Mouse (Mus musculus): Measurements from ENCODE around the gene Trap1a.
"Not testable (repeated sequence)": the region's sequence is repeated elsewhere in the genome, so short reads cannot be mapped to it uniquely, and the experiment has no call there.

Trap1a gene

DNA sequence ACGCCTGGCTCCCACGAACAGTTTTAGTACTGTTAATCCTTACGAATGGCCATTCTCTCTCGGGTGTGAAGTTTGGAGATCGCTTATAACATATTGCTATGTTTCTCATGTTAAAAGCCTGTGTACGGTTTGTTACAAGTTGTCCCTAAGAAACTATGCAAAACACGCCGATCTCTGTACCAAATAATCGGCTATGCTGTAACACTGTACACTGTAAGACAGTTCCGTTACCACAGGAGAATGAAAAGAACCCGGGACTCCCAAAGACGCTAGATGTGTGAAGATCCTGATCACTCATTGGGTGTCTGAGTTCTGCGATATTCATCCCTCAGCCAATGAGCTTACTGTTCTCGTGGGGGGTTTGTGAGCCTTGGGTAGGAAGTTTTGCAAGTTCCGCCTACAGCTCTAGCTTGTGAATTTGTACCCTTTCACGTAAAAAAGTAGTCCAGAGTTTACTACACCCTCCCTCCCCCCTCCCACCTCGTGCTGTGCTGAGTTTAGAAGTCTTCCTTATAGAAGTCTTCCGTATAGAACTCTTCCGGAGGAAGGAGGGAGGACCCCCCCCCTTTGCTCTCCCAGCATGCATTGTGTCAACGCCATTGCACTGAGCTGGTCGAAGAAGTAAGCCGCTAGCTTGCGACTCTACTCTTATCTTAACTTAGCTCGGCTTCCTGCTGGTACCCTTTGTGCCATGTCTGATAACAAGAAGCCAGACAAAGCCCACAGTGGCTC lies at the start of gene Trap1a:
Gene Trap1a, plus strand, starts transcription at position 421 of the 732 bp plus-strand sequence.
- DNase-seq (ENCODE audit: low spot score in 2 of 2) = no peak

DNA sequence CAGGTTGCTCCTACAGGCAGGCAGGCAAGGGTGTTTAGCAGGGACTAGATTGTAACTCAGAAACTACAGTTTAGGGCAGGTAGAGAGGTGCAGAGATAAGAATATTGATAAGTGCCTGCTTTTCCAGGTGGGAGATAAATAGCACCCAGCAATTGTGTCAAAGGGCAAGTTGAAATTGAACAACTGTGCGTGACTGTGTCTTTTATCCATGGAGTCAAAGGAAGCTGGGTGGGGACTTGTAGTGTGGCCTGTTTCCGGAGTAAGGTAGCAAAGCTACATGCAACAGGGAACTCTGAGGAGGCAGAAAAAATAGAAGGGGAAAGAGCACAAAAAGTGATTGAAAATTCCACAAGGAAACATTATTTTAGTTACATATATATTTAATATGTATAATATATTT lies 40.4 kb upstream of the Trap1a start:
- DNase-seq (ENCODE audit: low spot score in 2 of 2) = no peak

DNA sequence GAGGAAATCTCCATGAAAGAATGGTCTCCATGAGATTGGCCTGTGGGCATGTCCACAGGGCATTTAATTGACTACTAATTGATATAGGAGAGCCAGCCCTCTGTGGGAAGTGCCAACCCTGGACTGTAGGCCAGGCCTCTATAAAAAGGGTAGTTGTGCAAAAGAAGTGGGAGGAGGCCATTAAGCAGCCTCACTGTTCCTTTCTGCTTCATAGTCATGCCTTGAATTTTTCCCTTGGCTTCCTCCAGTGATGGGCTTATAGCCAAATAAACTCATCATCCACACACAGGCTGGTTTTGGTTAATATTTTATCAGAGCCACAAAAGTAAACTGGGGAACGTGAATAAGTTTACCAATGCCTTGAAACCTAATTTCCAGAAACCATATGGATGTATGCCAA lies 38.2 kb upstream of the Trap1a start:
- DNase-seq (ENCODE audit: low spot score in 2 of 2) = no peak

DNA sequence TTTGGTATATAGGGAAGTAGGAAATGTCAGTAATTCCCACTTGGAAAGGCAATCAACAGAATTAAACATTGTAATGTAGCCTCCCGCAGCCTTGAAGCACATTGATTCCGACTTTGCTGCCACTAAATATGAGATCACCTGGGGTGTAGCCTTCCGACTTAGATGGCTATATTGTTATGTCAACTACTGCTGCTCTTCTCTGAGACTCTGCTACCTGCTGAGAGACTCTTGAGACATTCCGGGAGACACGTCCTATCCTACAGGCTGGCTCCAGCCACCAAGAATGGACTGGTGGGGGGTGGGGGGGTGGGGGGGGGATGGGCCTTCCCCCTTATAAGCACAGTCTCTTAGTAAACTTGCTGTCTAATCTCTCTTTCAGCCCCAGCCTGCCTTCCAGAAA lies 16.1 kb upstream of the Trap1a start:
- DNase-seq (ENCODE audit: low spot score in 2 of 2) = not testable (repeated sequence)

DNA sequence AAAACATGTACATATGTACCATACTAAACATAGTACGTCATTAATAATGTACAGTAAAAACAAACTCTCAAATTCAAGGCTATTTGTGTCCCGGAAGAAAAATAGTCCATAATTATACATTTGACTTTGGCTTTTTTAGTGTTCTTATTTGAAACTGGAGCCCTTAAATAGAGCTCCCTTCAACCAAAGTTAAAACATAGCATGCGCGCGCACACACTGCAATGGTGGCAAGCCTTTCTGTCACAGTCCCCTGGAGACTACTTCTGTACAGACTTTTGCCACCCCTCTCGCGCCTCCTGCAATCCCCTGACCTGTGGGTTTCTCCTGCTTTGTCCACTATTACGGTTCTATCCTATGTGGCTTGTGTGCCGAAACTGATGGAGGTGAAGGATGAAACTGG lies 900 bp upstream of the Trap1a start:
- DNase-seq (ENCODE audit: low spot score in 2 of 2) = no peak

DNA sequence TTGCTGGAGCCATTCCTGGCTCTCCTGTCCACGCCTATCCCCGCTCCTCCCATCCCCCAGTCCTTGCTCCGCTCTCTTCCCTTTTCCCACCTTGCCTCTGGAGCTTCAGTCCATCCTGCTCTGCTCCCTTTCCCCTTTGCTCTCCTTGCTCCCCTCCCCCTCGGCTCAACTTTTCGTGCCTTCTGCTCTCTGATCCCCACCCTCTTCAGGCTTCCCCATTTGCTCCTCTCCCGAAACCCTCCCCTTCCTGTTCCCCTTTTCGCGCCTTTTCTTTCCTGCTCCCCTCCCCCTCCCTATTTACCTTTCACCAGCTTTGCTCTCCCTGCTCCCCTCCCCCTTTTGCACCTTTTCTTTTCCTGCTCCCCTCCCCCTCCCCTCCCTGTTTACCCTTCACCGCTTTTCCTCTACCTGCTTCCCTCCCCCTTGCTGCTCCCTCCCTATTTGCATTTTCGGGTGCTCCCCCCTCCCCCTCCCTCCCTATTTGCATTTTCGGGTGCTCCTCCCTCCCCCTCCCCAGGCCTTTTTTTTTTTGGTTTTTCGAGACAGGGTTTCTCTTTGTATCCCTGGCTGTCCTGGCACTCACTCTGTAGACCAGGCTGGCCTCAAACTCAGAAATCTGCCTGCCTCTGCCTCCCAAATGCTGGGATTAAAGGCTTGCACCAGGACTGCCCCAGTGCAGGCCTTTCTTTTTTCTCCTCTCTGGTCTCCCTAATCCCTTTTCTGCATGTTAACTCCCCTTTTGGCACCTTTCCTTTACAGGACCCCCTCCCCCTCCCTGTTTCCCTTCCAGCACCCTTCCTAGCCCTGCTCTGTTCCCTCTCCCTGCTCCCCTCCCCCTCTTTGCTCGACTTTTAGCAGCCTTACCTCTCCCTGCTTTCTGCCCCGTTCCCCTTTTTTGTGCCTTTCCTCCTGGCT lies 1.3 kb downstream of the Trap1a start:
- no peak for DNase-seq (ENCODE audit: low spot score in 2 of 2)

DNA sequence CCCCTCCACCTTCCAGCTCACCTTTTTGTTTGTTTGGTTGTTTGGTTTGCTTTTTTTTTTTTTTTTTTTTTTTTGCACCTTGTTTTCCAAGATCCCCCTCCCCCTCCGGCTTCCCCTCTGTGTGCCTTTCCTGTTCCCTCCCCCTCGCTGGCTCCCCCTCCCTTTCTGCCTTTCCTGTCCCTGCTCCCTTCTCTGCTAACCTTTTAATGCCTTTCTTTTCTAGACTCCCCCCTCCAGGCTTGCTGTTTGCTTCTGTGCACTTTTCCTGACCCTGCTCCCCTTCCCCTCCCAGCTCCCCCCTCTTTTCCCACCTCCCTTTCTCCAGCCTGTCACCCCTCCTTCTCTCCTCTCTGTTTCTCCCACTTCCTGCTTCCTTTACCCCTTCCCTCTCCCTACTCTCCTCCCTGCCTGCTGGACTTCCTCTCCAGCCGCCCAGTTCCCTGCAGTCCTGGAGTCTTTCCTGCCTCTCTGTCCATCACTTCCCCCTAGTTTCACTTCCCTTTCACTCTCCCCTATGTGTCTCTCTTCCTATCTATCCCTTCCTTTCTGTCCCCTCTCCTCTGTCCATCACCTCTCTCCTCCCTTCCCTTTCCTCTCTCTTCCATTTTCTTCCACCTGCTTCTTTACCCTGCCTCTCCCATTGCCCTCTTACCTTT lies 2.1 kb downstream of the Trap1a start:
- no peak for DNase-seq (ENCODE audit: low spot score in 2 of 2)

DNA sequence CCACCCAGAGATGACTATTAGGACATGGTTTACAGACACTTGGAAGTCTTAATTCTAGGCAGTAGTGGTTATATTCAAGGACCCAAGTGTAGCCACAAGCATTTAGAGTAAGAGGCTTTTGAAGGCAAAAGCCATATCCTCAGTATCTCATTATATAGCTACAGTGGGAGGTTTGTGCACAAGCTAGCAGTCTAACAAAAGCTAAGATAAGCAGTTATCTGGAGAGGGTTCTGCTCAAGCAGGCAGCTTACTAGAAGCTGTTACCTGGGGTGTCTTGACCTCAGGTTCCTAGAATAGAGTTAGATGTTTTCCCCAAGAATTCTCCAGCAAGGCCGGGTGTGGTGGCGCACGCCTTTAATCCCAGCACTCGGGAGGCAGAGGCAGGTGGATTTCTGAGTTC lies 6.1 kb downstream of the Trap1a start:
- DNase-seq (ENCODE audit: low spot score in 2 of 2) = no peak

DNA sequence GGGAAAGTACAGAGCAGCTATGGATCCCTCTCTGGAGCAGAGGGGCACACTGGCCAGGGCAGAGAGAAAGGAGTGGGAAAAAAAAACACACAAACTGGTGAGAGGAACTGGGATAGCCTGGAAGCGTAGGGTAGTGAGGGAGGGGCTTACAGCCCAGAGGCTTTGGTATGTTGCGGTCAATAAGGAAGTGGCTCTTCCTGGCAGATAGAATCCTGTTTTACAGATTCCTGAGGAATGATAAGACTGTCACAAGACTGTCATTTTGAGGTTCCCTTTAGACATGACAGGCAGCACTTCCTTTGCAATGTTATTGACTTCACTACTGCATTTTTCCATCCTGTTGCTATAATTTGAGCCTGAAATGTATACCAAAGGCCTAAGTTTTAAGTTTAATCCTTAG lies 7.7 kb downstream of the Trap1a start:
- no peak for DNase-seq (ENCODE audit: low spot score in 2 of 2)

DNA sequence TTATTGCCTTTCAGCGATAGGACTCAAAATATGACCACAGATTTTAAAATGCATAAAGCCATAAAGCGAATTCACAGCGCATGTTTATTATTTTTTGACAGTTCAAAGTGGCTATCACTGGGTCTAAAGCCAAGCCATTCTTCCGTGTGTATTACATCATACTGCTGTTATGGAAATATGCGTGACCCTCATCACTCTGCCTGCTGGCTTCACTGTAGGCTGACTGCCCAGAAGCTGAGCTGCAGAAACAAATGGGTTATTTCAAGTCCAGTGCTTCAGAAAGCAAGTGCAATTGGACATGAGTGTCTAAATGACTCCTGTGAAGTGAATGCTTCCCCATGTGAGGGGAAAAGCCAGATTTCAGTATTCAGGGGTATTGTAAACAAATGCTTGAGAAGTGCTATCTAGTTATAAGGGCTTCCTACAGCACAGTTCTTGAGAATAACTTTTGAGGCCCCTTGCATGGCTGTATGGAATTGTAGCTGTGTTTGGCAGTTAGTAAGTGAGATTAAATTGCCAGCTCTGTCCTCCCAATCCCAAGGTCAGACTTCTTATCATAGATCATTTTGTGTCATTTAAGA lies 18.8 kb downstream of the Trap1a start:
- DNase-seq (ENCODE audit: low spot score in 2 of 2) = no peak

DNA sequence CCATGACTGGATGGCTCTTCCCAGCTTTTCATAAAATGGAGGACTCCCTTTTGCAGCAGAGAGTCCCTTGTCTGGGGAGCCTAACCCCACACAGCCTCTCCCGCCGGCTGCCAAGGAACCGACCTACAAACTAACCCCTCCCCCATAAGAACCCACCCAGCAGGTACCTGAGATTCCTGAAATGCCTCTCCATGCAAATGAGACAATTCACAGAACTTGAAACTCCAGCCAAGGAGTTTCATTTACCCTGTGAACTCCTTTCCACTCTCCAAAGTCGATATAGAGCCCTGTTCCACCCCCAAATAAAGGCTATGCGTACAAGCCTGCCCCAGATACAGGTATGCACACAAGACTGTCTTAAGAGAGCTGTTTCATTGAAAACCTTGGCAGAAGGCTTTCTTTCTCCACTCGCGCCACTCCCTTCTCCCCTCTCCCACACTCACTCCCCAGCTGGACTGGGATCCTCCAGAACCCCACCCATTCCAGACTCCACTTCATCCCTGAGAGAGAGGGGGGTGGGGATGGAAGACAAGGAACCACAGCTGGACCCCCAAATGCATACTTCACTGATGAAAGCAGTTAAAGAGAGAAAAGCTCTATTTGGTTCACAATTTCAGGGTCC lies 24.3 kb downstream of the Trap1a start:
- DNase-seq (ENCODE audit: low spot score in 2 of 2) = no peak

DNA sequence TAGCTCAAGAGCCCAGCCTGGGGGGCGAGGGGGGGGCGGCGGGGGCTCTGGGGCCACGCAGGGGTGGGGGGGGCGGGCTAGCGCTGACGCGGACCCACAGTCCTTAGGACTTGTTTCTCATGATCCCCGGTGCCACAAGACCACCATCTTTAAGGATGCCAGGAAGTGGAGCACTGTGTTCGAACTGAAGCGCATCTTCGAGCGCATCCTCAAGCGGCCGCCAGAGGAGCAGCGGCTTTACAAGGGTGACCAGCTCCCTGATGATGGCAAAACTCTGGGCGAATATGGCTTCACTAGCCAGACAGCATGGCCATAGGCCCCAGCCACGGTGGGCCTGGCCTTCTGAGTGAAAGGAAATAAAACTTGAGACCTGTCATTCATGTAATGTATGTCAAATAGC lies 24.9 kb downstream of the Trap1a start:
- no peak for DNase-seq (ENCODE audit: low spot score in 2 of 2)

DNA sequence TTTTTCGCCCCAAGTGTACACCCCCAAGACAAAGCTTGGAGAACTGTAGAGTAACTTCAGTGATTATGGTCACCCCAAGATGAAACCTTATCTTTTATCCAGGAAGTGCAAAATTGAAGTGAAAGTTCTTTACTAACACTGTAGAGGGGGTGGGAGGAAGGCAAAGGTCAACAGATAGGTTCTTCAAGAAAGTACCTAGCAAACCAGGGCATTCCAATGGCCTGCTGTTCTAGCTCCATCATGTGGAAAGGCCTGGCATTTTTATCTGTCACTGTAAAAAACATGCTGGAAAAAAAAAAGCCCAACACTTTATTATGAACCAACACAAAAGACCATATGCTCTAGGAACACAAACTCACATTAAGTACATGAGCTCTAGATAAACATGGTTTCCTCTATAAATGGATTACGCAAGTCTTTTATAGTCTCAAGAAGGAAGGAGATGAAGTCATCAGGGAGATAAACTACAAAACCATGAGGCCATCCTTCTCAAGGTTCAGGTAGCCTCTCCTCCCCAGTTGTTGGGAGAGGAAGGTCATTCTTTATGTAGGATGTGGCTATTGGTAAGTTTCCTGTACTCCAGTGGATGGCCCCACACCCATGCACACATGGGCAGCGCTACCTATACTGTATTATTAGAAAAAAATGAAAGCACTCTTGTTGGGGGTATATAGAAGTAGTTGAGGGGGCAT lies 33.5 kb downstream of the Trap1a start:
- no peak for DNase-seq (ENCODE audit: low spot score in 2 of 2)

DNA sequence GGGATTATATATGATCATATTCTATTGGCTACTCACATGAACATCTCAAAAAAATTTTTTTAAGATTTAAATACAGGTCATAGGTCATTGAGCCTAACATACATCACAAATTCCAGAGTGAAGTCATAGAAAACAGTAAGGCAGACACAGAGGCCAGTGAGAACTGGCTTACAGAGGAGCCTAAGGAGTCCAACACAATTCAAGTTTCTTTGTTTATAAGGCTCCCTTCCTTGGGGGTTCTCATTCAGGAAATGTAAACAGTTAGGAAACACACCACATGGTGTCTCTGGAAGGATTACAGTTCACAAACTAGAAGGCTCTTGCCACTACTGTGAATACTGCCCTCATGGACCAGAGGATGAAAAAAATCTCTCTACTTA lies 34.0 kb downstream of the Trap1a start:
- no peak for DNase-seq (ENCODE audit: low spot score in 2 of 2)

DNA sequence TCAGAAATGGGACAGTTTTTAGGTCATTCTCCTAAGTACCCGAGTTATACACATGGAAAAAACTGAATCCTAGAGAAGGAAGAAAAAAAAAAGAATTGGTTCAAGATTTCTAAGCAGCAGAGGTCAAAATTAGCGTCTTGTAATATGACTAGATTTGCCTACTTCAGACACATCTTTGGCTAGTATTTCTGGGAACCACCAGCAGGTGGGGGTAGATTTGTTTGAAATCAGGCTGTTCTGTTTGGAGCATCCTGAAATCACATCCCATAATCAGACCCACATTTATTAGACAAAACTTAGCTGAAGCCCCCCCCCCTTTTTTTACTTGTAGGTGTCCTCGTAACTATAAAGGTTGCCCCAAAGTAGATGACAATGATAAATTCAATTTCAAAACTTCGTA lies 35.6 kb downstream of the Trap1a start:
- no peak for DNase-seq (ENCODE audit: low spot score in 2 of 2)

DNA sequence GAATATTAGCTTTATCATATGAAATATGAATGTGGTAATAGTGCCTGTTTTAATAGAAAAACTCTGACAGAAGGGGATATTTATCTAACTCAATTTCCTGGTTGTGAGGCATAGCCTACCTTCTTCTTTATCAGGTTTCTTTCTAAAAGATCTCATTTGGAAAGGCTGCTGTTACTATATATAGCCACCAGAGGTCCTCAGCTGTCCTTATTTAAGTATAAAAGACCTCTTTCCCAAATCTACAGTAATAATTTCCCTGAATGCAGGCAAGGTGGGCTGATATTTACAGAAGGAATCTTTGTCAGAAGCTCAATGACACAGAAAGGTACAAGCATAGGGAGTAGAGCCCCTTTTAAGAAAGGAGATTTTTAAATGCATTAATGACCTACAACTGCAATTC lies 39.2 kb downstream of the Trap1a start:
- no peak for DNase-seq (ENCODE audit: low spot score in 2 of 2)
